Comparison of ENCODE assay signal across 8 mouse cellular contexts in genomic region chr4:116073146-116073545, GRCm38 (mm10). TPM values are rescaled to one million over a fixed set of nuclear protein-coding genes. Genes with fewer than 3 reads are reported as not detected.
DNase-seq lines count a peak whose midpoint lies in the region; ATAC-seq and TF ChIP-seq lines count a peak whose summit lies in the region.

No protein-coding gene starts in this region.

- no peak for ATAC-seq in heart, embryonic 11.5 days (replicated peaks; ENCODE audit: insufficient number of reproducible peaks, low FRiP score, low TSS enrichment)
- no peak for ATAC-seq in heart, embryonic 15.5 days (replicated peaks; ENCODE audit: insufficient number of reproducible peaks, insufficient read depth, low FRiP score, low read depth)
- ATAC-seq in midbrain, embryonic 12.5 days (ENCODE audit: low FRiP score, low read depth) = no peak

- no peaks in the 10 kb centered on the region for H3K9me3 ChIP-seq in heart, embryonic 11.5 days (replicated peaks; ENCODE audit: control insufficient read depth, low read length)
- H3K9me3 ChIP-seq in MEL (replicated peaks; ENCODE audit: insufficient read depth, low read length) = no peaks in the 10 kb centered on the region
- no peaks in the 10 kb centered on the region for H3K9me3 ChIP-seq in heart, embryonic 15.5 days (replicated peaks)
- no peaks in the 10 kb centered on the region for H3K9me3 ChIP-seq in midbrain, embryonic 12.5 days

- peaks cover 16% of the 10 kb centered on the region for H3K36me3 ChIP-seq in heart, embryonic 11.5 days (ENCODE audit: control insufficient read depth, insufficient read depth, low read length)
- peaks cover 17 to 30% of the 10 kb centered on the region in 2 experiments for H3K36me3 ChIP-seq in MEL (ENCODE audit: control insufficient read depth in 1 of 2, insufficient read depth in 2 of 2, low read length in 2 of 2)
- H3K36me3 ChIP-seq in heart, embryonic 15.5 days = peaks cover 26% of the 10 kb centered on the region
- H3K36me3 ChIP-seq in midbrain, embryonic 12.5 days = peaks cover 22% of the 10 kb centered on the region
- H3K36me3 ChIP-seq in thymus, adult 2 months (ENCODE audit: control insufficient read depth, insufficient read depth, low read length) = peaks cover 22% of the 10 kb centered on the region

- TF ChIP-seq POLR2A in MEL (IDR thresholded peaks at IDR 0.05; ENCODE audit: control insufficient read depth in 1 of 2, insufficient read depth in 1 of 2, low read depth in 1 of 2, low read length in 2 of 2, poor library complexity in 1 of 2) = no peak
- no peak for TF ChIP-seq POLR2A in thymus, adult 2 months (IDR thresholded peaks at IDR 0.05; ENCODE audit: control insufficient read depth, extremely low read depth, insufficient read depth, low read length, poor library complexity)

- no peak for TF ChIP-seq EP300 in MEL (IDR thresholded peaks at IDR 0.05; ENCODE audit: low read depth in 1 of 2, low read length in 2 of 2)

- DNase-seq in heart, adult 8-10 months (ENCODE audit: low spot score) = no peak
- peak; percentile 70 for DNase-seq in MEL (ENCODE audit: low read depth, low spot score)
- DNase-seq in thymus, adult 2 months = no peak
- DNase-seq in left cerebral cortex, postnatal 4 days = no peak
- no peak for DNase-seq in layer of hippocampus, adult 8-10 months (ENCODE audit: low spot score in 2 of 2)

- peak overlapping the region; percentile 97 for H3K4me3 ChIP-seq in heart, embryonic 11.5 days (ENCODE audit: low read depth, low read length)
- H3K4me3 ChIP-seq in MEL (ENCODE audit: control insufficient read depth in 1 of 2, insufficient read depth in 1 of 2, low read depth in 2 of 2, low read length in 2 of 2) = peak overlapping the region; percentile 27 to 79; a peak in 3 of 4 replicates
- peak overlapping the region; percentile 27 for H3K4me3 ChIP-seq in heart, embryonic 15.5 days
- no peak overlapping the region for H3K4me3 ChIP-seq in midbrain, embryonic 12.5 days
- no peak overlapping the region for H3K4me3 ChIP-seq in thymus, adult 2 months (ENCODE audit: control insufficient read depth, insufficient read depth, low read length)

- intact Hi-C loops in left cerebral cortex, postnatal 4 days (cut with DNase I) = no loop called here

- H3K27ac ChIP-seq in heart, embryonic 11.5 days (ENCODE audit: low read depth, low read length) = no peak overlapping the region
- H3K27ac ChIP-seq in MEL (ENCODE audit: control insufficient read depth, low read depth, low read length) = no peak overlapping the region
- H3K27ac ChIP-seq in heart, embryonic 15.5 days = no peak overlapping the region
- H3K27ac ChIP-seq in midbrain, embryonic 12.5 days (replicated peaks) = no peak overlapping the region
- H3K27ac ChIP-seq in thymus, adult 2 months (ENCODE audit: control insufficient read depth, insufficient read depth, low read length) = no peak overlapping the region

- WGBS in heart, embryonic 11.5 days (ENCODE audit: insufficient replicate concordance) = 54% methylated on average over 4 of the region's 4 CpGs
- 46% methylated on average over 4 of the region's 4 CpGs for WGBS in heart, embryonic 15.5 days
- WGBS in midbrain, embryonic 12.5 days = 59% methylated on average over 4 of the region's 4 CpGs
- 45% methylated on average over 4 of the region's 4 CpGs for WGBS in thymus, adult 2 months

- TF ChIP-seq RAD21 in MEL (IDR thresholded peaks at IDR 0.05; ENCODE audit: low read depth, low read length) = peak; percentile 25

- peak overlapping the region; percentile 85 for H3K4me2 ChIP-seq in heart, embryonic 11.5 days
- H3K4me2 ChIP-seq in heart, embryonic 15.5 days = peak overlapping the region; percentile 81
- peak overlapping the region; percentile 26; the same call in 1 of the 2 replicates for H3K4me2 ChIP-seq in midbrain, embryonic 12.5 days (replicated peaks)

- no peak overlapping the region for H3K9ac ChIP-seq in heart, embryonic 11.5 days (ENCODE audit: low read depth, low read length)
- peak overlapping the region; percentile 21 for H3K9ac ChIP-seq in MEL (ENCODE audit: control insufficient read depth, low read depth, low read length, poor library complexity, severe bottlenecking)
- no peak overlapping the region for H3K9ac ChIP-seq in heart, embryonic 15.5 days
- no peak overlapping the region; the same call in 1 of the 2 replicates for H3K9ac ChIP-seq in midbrain, embryonic 12.5 days (replicated peaks)

- peaks cover 24% of the 10 kb centered on the region for H3K4me1 ChIP-seq in heart, embryonic 11.5 days (ENCODE audit: control insufficient read depth, insufficient read depth, low read length)
- H3K4me1 ChIP-seq in MEL (ENCODE audit: control insufficient read depth in 1 of 2, insufficient read depth in 2 of 2, low read length in 2 of 2) = peaks cover 15 to 22% of the 10 kb centered on the region in 2 experiments
- peaks cover 28% of the 10 kb centered on the region for H3K4me1 ChIP-seq in heart, embryonic 15.5 days (replicated peaks)
- peaks cover 29% of the 10 kb centered on the region for H3K4me1 ChIP-seq in midbrain, embryonic 12.5 days
- H3K4me1 ChIP-seq in thymus, adult 2 months (replicated peaks; ENCODE audit: control insufficient read depth, insufficient read depth, low read length) = peaks cover 15% of the 10 kb centered on the region

- peak; percentile 10 to 64 (median 38); a peak in 5 of 6 replicates for TF ChIP-seq CTCF in MEL (IDR thresholded peaks at IDR 0.05 in 2 of 3, conservative IDR thresholded peaks at IDR 0.05 in 1 of 3; ENCODE audit: control insufficient read depth in 1 of 3, insufficient read depth in 1 of 3, low read depth in 2 of 3, low read length in 3 of 3, poor library complexity in 1 of 3, severe bottlenecking in 1 of 3)
- no peak for TF ChIP-seq CTCF in thymus, adult 2 months (IDR thresholded peaks at IDR 0.05; ENCODE audit: borderline replicate concordance, control insufficient read depth, extremely low read depth, insufficient read depth, low read length, poor library complexity)

- peaks cover 64% of the 10 kb centered on the region for H3K79me2 ChIP-seq in MEL (ENCODE audit: control insufficient read depth, insufficient read depth, low read length, poor library complexity)

- H3K27me3 ChIP-seq in heart, embryonic 11.5 days (ENCODE audit: control insufficient read depth, insufficient read depth, low read length) = no peaks in the 10 kb centered on the region
- no peaks in the 10 kb centered on the region for H3K27me3 ChIP-seq in MEL (ENCODE audit: control insufficient read depth in 1 of 2, insufficient read depth in 2 of 2, low read length in 2 of 2)
- no peaks in the 10 kb centered on the region for H3K27me3 ChIP-seq in heart, embryonic 15.5 days
- no peaks in the 10 kb centered on the region for H3K27me3 ChIP-seq in midbrain, embryonic 12.5 days
- no peaks in the 10 kb centered on the region for H3K27me3 ChIP-seq in thymus, adult 2 months (ENCODE audit: control insufficient read depth, insufficient read depth, low read length)

RNA-seq across cellular contexts. Expression of gene Uqcrh, which starts 1.7 kb away (rescaled TPM):
- 941 and 954 TPM in 2 replicates for polyA plus RNA-seq in heart, embryonic 11.5 days (2014; fragmentation: Nextera tagmentation; extraction: Ambion mirVana)
- total RNA-seq in heart, adult 8-10 months (2022) = 1,000 to 10,000 TPM; 1,639 to 1,931 (median 1,745) TPM
- 444 and 529 TPM in 2 replicates for total RNA-seq in MEL (2012; rRNA removed)
- 100 to 1,000 TPM; 392 to 414 TPM for polyA plus RNA-seq in MEL (2012; ENCODE audit: insufficient read depth in 1 of 2, insufficient read length in 2 of 2, low read depth in 1 of 2, low replicate concordance in 2 of 2, missing spikeins in 1 of 2)
- polyA plus RNA-seq in heart, embryonic 15.5 days (2015; fragmentation: Nextera tagmentation; extraction: Ambion mirVana) = 997 and 1,210 TPM in 2 replicates
- 371 and 380 TPM in 2 replicates for polyA plus RNA-seq in midbrain, embryonic 12.5 days (2016; fragmentation: Nextera tagmentation; extraction: Ambion mirVana)
- polyA plus RNA-seq in thymus, adult 2 months (2012; rRNA removed) = 133 and 213 TPM in 2 replicates
- 100 to 1,000 TPM; 319 to 327 TPM for total RNA-seq in left cerebral cortex, postnatal 4 days (2021)
- total RNA-seq in layer of hippocampus, adult 8-10 months (2022) = 100 to 1,000 TPM; 402 to 415 (median 406) TPM

RNA-seq across cellular contexts. Expression of gene Lrrc41, which starts 1.9 kb away (rescaled TPM):
- polyA plus RNA-seq in heart, embryonic 11.5 days (2014; fragmentation: Nextera tagmentation; extraction: Ambion mirVana) = 61.0 and 61.3 TPM in 2 replicates
- 10 to 100 TPM; 24.4 to 26.0 (median 25.7) TPM for total RNA-seq in heart, adult 8-10 months (2022)
- 52.8 and 64.4 TPM in 2 replicates for total RNA-seq in MEL (2012; rRNA removed)
- polyA plus RNA-seq in MEL (2012; ENCODE audit: insufficient read depth in 1 of 2, insufficient read length in 2 of 2, low read depth in 1 of 2, low replicate concordance in 2 of 2, missing spikeins in 1 of 2) = 10 to 100 TPM in 1 of 2 experiments, not detected in 1; 73.3 TPM
- polyA plus RNA-seq in heart, embryonic 15.5 days (2015; fragmentation: Nextera tagmentation; extraction: Ambion mirVana) = 44.1 and 56.7 TPM in 2 replicates
- 69.6 and 71.2 TPM in 2 replicates for polyA plus RNA-seq in midbrain, embryonic 12.5 days (2016; fragmentation: Nextera tagmentation; extraction: Ambion mirVana)
- polyA plus RNA-seq in thymus, adult 2 months (2012; rRNA removed) = 66.1 and 67.1 TPM in 2 replicates
- 10 to 100 TPM; 60.2 to 68.2 TPM for total RNA-seq in left cerebral cortex, postnatal 4 days (2021)
- total RNA-seq in layer of hippocampus, adult 8-10 months (2022) = 10 to 100 TPM; 45.7 to 49.3 (median 47.9) TPM

RNA-seq across cellular contexts. Expression of gene Nsun4, which starts 19.5 kb away (rescaled TPM):
- 25.9 and 27.8 TPM in 2 replicates for polyA plus RNA-seq in heart, embryonic 11.5 days (2014; fragmentation: Nextera tagmentation; extraction: Ambion mirVana)
- 10 to 100 TPM; 30.3 to 34.5 (median 32.7) TPM for total RNA-seq in heart, adult 8-10 months (2022)
- 13.6 and 14.9 TPM in 2 replicates for total RNA-seq in MEL (2012; rRNA removed)
- 10 to 100 TPM in 1 of 2 experiments, not detected in 1; 11.8 TPM for polyA plus RNA-seq in MEL (2012; ENCODE audit: insufficient read depth in 1 of 2, insufficient read length in 2 of 2, low read depth in 1 of 2, low replicate concordance in 2 of 2, missing spikeins in 1 of 2)
- 26.3 and 27.2 TPM in 2 replicates for polyA plus RNA-seq in heart, embryonic 15.5 days (2015; fragmentation: Nextera tagmentation; extraction: Ambion mirVana)
- 20.4 and 20.7 TPM in 2 replicates for polyA plus RNA-seq in midbrain, embryonic 12.5 days (2016; fragmentation: Nextera tagmentation; extraction: Ambion mirVana)
- polyA plus RNA-seq in thymus, adult 2 months (2012; rRNA removed) = 15.9 and 19.1 TPM in 2 replicates
- total RNA-seq in left cerebral cortex, postnatal 4 days (2021) = 1 to 10 TPM; 6.6 to 8.2 TPM
- 10 to 100 TPM; 10.6 to 11.8 (median 11.7) TPM for total RNA-seq in layer of hippocampus, adult 8-10 months (2022)

RNA-seq across cellular contexts. Expression of gene Rad54l, which starts 50.3 kb away (rescaled TPM):
- polyA plus RNA-seq in heart, embryonic 11.5 days (2014; fragmentation: Nextera tagmentation; extraction: Ambion mirVana) = 24.3 and 29.1 TPM in 2 replicates
- under 1 TPM; 0.06 to 0.53 (median 0.17) TPM for total RNA-seq in heart, adult 8-10 months (2022)
- total RNA-seq in MEL (2012; rRNA removed) = 25.0 and 29.4 TPM in 2 replicates
- polyA plus RNA-seq in MEL (2012; ENCODE audit: insufficient read depth in 1 of 2, insufficient read length in 2 of 2, low read depth in 1 of 2, low replicate concordance in 2 of 2, missing spikeins in 1 of 2) = 10 to 100 TPM in 1 of 2 experiments, not detected in 1; 44.0 TPM
- polyA plus RNA-seq in heart, embryonic 15.5 days (2015; fragmentation: Nextera tagmentation; extraction: Ambion mirVana) = 15.5 and 17.9 TPM in 2 replicates
- 44.8 and 46.5 TPM in 2 replicates for polyA plus RNA-seq in midbrain, embryonic 12.5 days (2016; fragmentation: Nextera tagmentation; extraction: Ambion mirVana)
- polyA plus RNA-seq in thymus, adult 2 months (2012; rRNA removed) = 12.7 and 15.4 TPM in 2 replicates
- total RNA-seq in left cerebral cortex, postnatal 4 days (2021) = 1 to 10 TPM; 2.4 to 3.2 TPM
- 1 to 10 TPM in 1 of 4 experiments, under 1 TPM in 3; 0.41 to 1.1 (median 0.72) TPM for total RNA-seq in layer of hippocampus, adult 8-10 months (2022)

RNA-seq across cellular contexts. Expression of gene Pomgnt1, which starts 50.5 kb away (rescaled TPM):
- polyA plus RNA-seq in heart, embryonic 11.5 days (2014; fragmentation: Nextera tagmentation; extraction: Ambion mirVana) = 57.9 and 62.2 TPM in 2 replicates
- total RNA-seq in heart, adult 8-10 months (2022) = 10 to 100 TPM; 58.8 to 63.2 (median 62.0) TPM
- 29.1 and 35.3 TPM in 2 replicates for total RNA-seq in MEL (2012; rRNA removed)
- polyA plus RNA-seq in MEL (2012; ENCODE audit: insufficient read depth in 1 of 2, insufficient read length in 2 of 2, low read depth in 1 of 2, low replicate concordance in 2 of 2, missing spikeins in 1 of 2) = 10 to 100 TPM in 1 of 2 experiments, not detected in 1; 33.6 TPM
- polyA plus RNA-seq in heart, embryonic 15.5 days (2015; fragmentation: Nextera tagmentation; extraction: Ambion mirVana) = 54.6 and 62.0 TPM in 2 replicates
- 60.9 and 67.9 TPM in 2 replicates for polyA plus RNA-seq in midbrain, embryonic 12.5 days (2016; fragmentation: Nextera tagmentation; extraction: Ambion mirVana)
- 36.1 and 40.1 TPM in 2 replicates for polyA plus RNA-seq in thymus, adult 2 months (2012; rRNA removed)
- total RNA-seq in left cerebral cortex, postnatal 4 days (2021) = 10 to 100 TPM; 78.4 to 83.7 TPM
- 10 to 100 TPM; 69.7 to 76.0 (median 72.0) TPM for total RNA-seq in layer of hippocampus, adult 8-10 months (2022)

Comparison
In these comparisons a context has a peak if more than half of its experiments do, and no peak if none do; other contexts are left out.
1. H3K4me2 ChIP-seq: peak in every context shown above with its lines; median percentile 85 in heart, embryonic 11.5 days; 81 in heart, embryonic 15.5 days; 26 in midbrain, embryonic 12.5 days.
2. H3K4me3 ChIP-seq: peak in heart, embryonic 11.5 days (single experiment), MEL (2 of 2) and heart, embryonic 15.5 days (single experiment); none in midbrain, embryonic 12.5 days (single experiment) and thymus, adult 2 months (single experiment).